Mouse (Mus musculus): ENCODE results near the gene Gm10800.
"Not testable (repeated sequence)": the region's sequence is repeated elsewhere in the genome, so short reads cannot be mapped to it uniquely, and the experiment has no call there.

The Gm10800 gene

GRCm38 (mm10) chr2:98667201-98667600 is at the start of gene Gm10800:
Gm10800 (minus strand) TSS chr2:98667301.
- DNase-seq (ENCODE audit: extremely low read depth, insufficient read length, low spot score), result not testable (repeated sequence)

DNA sequence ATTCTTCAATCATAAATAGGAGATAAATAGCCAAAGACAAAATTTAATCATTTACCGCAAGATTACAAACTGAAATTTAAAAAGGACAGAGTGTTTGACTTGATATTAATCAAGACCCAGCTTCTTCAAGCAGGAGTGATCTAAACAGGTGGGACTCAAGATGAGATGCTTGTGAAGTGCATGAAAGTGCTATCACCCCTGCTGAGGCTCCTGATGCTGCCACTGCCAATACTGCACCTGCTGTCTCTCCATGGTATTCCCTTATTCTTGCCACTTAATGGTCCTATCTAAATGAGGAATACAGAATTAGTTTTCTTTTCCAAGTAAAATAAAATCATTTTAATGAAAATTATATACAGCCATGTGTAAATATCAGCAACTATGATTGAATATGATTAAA is 30.4 kb upstream of the Gm10800 start:
- no peak for DNase-seq (ENCODE audit: extremely low read depth, insufficient read length, low spot score)

DNA sequence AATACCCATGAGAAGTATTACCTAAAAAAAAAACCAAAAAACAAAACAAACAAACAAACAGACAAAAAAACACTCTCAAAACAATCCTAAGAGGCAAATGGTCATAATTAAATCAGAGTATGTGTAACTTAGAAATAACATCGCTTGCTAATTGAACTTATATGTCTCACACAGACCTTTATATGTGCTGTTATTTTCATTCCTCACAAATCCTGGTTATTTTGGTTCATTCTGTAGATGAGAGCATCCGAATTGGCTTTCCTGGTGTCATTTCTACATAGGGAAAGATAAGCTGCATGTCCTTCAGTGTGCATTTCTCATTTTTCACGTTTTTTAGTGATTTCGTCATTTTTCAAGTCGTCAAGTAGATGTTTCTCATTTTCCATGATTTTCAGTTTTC is 5.2 kb downstream of the Gm10800 start, which contains the start of gene Gm10801:
Gm10801 (plus strand) TSS at position 301 of the 400 bp plus-strand sequence.
- DNase-seq (ENCODE audit: extremely low read depth, insufficient read length, low spot score), result not testable (repeated sequence)

Data from 3134 (cell line).